Mouse (Mus musculus) heart, postnatal 4 days (tissue): ENCODE results near the gene Mc3r. TPM values are rescaled to one million over a fixed set of nuclear protein-coding genes. Genes with fewer than 3 reads are reported as not detected.

Experiments used
- DNase-seq: peaks from one replicate; pipeline ENCODE4 v3.0.0; 2021
- total RNA-seq, 2 experiments: library from RNA; stranded (reverse); gene quantifications; 2 replicates each; pipeline ENCODE4 v1.2.3; 2021

Mc3r gene
- total RNA-seq, 2 experiments from 2014 or later = not detected

DNA sequence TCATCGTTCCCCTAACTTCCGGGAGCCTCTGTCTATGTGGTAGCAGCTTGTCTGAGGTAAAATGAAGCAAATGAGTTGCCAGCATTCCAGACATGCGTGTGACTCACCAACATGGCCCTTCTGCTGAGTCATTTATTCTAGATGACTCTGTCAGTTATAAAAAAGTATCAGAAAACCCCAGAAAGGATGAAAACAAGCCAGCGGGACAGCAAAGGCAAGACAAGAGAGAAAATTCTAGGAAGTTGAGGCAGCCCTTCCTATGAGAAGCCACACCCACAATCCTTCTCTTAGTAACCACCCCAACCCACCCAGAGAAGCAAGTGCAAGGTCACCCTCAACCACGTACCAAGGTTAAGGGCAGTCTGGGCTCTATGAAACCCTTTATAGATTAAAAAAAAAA is 8.7 kb downstream of the Mc3r start:
- DNase-seq = no peak

DNA sequence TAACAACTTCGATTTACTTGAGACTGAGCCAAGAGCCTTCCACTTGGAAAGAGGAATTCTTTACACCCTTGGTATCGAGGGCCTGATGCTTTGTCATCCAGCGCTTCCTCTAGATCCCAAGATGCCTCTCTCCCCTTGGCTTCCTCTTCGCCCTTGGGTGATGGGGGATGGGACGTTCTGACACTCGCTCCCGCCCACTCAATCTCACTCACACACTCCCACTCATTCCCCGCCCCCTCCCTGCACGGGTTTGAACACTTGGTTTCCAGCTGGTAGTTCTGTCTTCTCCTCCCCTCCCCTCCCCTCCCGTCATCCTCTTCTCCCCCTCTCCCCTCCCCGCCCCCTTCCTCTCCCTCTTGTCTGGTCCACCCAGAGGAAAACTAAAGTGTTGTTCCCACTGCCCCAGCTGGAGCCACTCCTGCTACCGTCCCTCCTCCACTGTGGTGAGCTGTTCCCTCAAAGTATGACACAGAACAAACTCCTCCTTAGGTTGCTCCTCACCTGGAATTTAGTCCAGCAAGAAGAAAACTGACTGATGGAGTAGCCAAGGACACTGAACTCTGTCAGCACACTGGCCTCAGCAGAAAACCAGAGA is 9.3 kb downstream of the Mc3r start:
- DNase-seq = no peak

DNA sequence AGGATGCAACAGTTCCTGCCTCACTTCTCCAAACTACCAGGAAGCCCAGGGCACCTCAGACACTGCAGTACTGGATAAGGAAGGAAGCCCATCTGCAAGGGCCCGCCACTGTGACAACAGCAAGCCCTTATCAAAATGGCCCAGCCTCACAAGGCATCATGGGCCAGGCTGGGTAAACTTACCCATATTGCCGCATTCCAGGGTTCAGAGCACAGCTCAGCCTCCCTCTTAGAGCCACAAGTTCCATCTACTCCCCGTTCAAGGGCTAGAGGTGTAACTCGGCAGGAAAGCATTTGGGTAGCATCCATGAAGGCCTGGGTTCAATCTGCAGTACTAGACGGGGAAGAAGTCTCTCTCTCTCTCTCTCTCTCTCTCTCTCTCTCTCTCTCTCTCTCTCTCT is 11.8 kb downstream of the Mc3r start:
- DNase-seq = no peak

DNA sequence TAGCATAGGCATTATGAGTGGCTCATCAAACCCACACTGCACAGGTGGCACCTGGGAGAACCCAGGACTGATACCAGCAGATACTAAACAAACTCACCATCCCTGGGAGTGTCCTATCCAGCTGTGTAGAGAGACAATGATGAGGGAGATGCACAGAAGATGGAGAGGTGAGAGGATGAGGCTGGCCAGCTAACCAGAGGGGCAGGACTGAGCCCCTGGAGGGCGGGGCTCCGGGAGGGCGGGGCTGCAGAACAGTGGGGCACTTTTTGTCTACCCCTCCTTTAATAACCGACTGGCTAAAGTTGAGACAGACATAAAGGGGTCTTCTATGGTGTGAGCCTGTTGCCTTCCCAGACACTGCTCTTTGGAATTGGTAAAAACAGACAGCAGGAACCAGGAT is 13.1 kb downstream of the Mc3r start:
- DNase-seq = no peak

DNA sequence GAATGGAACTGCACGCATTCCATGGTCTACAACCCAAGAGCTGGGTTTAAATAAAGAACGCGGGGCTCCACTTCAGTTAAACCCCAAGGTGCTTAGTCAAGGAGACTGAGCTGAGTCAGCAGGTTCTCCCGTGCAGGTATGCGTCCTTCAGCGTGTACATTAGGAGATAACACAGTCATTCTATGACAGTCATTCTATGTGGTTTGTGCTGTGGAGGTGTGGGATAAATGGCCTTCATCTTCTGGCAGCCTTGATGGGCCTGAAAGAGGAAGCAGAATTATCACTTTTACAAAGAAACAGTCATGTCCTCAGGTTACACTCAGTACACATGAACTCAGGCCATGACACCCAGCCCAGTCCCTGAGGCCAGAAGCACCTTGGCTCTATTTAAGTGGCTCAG is 14.9 kb downstream of the Mc3r start:
- no peak for DNase-seq

DNA sequence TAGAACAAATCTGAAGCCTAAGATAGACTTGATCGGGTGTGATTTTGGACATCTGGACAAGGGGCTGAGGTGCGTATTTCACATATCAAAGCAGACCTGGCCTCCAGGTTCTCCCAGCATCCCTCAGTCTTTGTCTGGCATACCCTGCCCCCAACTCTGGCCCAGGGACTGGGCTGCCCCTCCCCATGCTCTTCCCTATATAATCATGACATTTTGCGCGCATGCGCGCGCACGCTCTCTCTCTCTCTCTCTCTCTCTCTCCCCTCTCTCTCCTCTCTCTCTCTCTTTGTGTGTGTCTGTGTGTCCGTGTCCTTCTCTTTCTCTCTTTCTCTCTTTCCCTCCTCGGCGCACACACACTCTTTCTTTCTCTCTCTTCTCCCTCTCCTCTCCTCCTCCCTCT is 21.6 kb downstream of the Mc3r start:
- DNase-seq = no peak

DNA sequence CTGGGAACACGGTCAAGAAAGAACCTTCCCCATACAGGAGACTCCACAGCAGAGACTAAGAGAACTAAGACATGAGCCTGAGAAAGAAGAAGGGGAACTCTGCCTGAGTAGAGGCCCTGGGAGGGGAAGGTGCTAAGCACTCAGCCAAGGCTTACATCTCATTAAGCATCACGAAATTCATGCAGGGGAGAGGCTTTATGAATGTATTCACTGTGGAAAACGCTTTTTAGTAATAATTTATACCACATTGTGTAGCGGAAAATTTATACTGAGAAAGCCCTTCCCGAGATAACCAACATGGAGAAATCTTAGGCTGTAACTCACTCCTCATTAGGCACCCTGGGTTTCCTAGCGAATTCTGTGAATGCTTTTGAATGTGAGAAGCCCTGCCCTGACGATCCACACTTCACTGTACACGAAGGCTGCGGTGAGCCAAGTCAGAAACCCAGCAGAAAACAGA is 22.2 kb downstream of the Mc3r start:
- DNase-seq = no peak

DNA sequence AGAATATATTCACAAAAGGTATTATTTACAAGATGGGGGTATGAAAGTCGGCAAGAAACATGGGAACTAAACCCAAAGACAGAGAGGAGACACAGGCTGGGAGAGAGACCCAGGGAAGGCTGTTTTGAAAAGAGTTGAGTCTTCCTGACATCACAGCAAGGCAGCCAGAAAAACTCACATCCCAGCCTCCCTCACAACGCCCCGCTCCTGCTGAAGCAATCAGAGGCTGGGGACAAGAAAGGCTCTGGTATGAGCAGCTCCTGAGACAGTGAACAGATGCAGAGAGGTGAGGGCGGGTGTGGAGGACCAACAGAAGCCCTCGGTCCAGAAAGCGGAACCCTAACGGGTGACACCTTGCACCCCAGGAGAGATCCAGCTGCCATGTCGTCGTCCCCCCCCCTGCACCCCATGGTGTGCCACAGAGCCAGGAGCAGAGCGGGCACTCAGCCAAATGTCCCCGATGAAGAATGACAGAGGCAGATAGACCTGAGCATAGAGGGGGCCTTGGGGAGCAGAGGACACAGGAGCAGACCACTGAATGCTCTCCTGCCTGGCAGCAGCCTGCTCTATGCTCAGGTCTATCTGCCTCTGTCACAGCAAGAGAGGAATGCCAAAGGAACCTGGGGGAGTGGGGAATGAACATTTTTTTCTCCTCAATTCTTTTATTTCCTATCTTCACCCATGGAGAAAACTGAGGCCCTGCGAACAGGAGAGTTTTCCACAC is 22.8 kb downstream of the Mc3r start:
- DNase-seq = no peak

DNA sequence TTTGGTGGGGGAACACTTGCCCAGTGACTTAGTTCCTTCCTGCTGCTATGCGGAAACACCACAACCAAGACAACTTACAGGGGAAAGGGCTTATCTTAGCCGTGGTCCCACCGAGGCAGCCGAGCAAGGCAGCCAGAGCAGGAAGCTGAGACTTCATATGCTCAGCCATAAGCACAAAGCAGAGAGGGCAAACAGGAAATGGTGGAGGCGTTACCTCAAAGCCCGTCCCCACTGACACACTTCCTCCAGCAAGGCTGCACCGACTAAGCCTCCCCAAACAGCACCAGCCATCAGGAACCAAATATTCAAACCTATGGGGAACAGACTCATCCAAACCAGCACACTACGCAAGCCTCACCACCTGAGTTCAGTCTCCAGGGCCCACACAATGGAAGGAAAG is 26.4 kb downstream of the Mc3r start:
- no peak for DNase-seq

DNA sequence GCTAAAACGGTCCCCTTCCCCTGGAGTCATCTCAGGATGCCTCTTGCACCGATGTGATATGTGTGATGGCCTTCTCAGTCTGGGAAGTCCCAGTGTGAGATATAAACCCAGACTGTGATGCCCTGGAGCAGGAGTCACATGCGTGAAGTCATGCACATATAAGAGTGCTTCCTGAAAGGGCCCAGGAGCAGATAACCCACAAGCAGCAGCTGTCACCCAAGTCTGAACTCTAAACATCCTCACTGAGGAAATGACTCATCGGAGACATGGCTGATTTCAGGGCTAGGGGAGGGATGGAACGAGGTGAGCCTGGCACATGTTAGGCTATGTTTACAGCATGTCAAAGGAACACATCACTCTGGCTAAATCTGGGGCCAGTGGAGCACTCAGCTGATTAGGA is 27.9 kb downstream of the Mc3r start:
- DNase-seq = no peak

DNA sequence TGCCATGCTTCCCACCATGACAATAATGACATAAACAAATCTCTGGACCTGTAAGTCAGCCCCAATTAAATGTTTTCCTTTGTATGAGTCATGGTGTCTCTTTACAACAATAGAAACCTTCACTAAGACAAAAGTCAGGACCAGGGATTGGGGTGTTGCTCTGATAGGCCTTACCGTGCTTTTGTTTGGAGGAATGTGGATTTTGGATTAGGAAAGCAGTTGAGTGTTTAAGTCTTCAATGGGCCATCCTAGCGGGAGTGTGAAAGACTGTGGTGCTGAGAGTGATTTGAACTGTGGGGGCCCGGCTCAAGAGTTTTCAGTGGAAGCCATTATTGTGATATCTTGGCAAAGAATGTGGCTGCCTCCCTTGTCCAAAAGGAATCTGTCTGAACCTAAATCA is 30.7 kb downstream of the Mc3r start:
- no peak for DNase-seq

DNA sequence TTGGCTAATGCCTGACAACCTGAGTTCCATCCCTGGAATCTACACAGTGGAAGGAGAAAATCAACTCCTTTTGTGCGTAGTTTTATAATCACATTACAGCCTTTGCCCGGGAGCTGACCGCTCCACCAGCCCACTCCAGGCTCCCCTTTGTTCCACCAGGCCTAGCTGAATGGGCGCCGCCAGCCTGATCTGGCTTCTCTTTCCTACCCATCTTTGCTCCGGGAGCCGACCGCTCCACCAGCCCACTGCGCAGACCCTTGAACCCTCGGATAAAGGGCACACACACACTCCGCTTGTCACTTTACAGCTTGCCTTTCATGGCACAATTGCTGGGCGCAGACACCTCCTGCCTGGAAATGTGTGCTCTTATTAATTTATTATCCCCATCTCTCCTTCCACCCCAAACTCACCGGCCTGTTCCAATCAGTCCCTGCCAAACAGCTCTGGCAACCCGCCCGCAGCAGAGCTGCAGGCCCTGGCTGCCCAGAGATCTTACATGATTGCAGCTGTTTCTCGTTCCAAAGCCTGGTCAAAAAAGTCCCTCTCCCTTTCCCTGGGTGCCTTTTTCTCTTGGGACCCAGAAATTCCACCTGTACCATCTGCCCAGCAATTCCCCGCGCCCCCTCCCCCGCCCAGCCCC is 33.9 kb downstream of the Mc3r start:
- DNase-seq = no peak

DNA sequence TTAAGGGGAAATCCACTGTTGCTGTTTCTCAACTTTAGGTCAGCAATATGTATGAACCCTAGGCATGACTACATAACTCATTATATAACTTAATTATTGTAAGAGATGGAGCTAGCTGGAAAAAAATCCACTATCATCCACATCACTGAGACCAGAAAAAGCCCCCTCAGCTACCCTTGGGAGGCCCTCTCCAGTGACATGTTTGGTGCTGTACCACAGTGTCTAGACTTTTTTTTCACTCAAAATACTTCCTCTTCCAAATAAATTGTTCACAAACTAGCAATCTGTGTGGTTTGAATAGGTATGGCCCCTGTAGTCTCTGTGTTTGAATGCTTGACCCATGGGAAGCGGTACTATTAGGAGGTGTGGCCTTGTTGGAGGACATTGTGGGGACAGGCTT is 39.4 kb downstream of the Mc3r start:
- DNase-seq = no peak

DNA sequence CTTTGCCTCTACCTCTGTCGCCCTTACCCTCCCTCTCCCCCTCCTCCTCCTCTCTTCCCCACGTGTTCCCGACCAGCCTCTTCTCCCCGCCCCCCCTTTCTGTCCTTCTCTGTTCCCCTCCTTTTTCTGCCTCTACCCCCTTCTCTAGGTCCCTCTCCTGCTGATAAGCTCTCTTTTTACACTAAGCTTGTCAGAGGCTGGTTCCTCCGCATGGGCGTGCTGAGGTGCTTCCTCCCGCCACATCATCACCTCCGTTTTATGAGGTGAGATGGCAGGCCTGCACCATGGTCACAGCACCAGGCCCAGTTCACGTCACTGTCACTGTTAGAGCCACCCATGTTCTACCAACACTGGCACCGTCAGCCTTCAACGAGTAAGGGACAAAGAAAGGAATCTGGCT is 40.7 kb downstream of the Mc3r start:
- no peak for DNase-seq

DNA sequence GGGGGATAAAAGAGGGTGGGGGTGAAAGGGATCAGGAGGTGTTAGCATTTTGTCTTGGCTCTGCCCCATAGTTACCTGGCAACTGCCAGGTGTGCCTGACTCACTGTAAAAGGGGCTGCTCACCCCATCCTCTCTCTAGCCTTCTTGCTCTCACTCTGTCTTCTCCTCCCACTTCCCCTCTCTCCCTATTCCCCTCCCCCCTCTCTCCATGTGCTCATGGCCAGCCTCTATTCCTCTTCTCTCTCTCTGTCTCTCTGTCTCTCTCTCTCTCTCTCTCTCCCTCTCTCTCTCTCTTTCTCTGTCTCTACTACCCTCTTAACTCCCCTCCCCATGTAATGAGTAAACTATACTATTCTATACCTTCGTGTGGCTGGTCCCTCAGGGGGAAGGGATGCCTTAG is 41.3 kb downstream of the Mc3r start:
- no peak for DNase-seq

DNA sequence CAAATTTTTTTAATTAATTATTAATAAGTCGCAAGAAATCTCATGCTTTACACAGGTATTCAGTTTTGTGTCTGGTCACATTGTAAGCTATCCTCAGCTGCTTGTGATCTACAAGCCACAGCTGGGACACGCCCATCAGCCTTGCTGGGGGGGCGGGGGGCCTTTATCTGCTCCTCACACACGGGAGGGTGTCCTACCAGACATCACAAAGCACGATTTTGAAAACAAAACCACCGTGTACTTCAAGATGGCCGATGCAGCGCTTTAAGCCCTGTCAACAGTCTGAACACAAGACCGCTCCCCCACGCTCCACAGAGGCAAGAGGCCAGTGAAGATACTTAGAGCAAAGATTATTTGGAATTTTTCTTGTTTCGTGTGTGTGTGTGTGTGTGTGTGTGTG is 42.2 kb downstream of the Mc3r start:
- DNase-seq = no peak

DNA sequence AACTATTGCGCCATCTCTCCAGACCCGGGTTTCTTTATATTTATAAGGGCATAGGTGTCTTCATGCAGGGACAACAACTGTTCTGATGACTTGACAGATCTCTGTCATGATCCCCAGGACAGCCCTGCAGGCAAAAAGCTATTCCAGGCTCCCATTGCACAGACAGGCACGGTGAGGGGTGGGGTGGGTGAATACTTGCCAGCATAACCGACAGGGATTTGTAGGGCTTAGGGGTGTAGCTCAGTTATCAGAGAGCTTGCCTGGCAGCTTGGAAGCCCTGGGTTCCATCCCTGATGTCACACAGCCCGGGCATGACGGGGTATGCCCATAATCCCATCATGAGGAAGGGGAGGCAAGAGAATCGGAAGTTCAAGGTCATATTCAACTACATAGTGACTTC is 42.7 kb downstream of the Mc3r start:
- DNase-seq = no peak

DNA sequence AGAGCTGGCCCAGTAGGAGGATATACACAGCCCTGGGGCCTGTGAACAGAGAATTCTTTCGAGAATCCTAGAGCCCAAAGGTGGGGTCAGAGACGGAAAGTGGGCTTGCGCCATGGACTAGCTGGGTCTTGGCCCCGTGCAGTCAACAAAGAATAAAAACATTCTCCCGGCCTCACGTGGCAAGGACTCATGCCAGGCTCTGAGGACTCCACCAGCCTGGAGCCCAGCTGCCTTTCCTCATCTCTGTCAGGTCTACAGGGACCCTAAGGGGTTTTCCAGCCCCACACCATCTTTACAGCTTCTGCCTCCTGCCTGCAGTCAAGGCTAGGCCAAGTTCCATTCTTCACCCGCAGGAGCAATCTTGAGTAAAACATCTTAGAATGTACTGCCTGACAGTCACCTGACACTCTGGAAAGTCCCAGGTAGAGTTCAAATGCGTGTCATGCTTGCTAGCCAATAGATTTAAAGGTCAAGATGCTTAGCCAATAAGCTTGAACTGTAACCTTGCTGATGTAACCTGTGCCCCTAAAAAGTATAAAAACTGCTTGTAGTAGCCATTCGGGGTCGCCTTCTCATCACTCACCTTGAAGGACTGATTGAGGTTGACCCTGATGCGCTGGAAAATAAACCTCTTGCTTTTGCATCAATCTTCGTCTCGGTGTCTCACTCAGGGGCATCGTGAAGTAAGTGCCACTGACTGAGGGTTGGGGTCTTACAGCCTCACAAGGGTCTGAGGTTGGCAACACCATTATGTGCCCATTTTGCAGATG is 43.6 kb downstream of the Mc3r start:
- DNase-seq = no peak

DNA sequence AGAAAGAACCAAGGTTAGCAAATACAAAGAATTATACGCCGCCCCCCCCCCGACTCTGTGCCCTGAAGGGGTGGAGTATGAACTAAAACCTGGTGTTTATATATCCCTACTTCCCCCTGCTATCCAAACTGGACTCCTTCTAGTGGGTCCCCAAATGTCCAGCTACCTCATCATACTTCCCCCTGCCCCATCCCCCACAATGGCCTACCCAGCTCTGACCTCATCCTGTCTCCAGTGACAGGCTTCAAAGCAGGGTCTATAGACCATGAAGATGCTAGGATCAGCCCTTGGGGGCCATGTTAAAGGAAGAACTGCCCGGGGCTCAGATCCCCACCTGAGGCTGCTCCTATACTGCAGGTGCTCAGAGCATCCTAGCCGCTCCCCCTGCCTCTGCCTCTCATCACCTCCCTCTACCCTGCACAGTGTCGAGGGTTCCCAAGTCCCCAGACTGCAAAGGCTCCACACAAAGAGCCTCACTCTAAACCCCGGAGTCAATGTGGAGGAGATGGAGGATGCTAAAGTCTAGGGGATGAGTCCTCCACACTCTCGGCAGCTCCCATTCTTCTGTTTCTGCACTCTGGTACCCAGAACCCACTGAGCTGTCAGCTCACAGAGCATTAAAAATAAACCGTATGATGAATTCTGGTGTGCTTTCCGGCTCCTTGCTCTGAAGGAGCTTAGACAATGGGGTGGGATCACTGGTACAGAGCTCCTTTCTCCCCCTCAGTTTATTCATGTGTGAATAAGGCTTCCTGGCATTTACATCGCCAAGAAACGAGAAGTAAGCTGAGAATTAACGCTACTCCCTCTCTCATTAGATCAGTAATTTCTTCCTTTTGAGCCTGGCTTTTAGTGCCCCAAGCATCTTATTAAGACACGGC is 44.5 kb downstream of the Mc3r start:
- DNase-seq = no peak

DNA sequence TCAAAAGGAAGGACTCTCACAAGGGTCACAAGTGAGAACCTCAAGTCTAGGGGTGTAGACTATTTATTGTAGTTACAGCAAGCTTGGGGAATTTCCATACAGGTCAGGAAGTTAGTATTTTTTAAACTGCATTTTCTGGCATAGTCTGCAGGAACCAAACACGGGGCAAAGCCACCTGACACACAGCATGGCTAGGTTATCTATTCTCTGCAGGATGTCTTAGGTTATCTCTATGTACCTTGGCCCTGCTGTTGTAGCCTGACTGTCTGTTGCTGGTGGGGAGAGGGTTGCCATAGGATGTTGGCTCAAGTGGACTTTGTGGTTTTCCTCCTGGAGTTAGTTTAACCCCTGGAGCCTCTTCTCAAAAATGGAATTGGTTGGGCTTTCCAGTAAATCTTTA is 49.8 kb downstream of the Mc3r start:
- no peak for DNase-seq

DNA sequence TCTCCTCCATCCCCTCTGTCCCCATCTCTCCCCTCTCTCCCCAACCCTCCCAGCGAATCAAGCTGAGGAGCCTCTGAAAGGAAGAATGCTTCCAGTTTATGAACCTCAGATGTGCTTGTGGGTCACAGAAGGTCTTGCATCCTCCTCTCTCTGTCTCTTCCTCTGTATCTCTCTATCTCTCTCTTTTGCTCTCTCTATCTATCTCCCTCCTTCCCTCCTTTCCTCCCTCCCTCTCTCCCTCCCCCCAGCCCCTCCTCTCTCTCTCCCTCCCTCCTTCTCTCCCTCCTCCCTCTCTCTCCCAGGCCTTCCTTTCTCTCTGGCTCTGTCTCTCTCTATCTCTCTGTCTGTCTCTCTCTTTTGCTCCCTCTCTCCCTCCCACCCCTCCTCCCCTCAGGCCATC is 50.2 kb downstream of the Mc3r start:
- DNase-seq = no peak
